Mouse (Mus musculus) liver, embryonic 13.5 days (tissue): ENCODE data around the gene Zbtb46. TPM values are rescaled to one million over a fixed set of nuclear protein-coding genes. Genes with fewer than 3 reads are reported as not detected.

ENCODE experiments used
- ATAC-seq: fragments of 200-750 bp; cut with Nextera tagmentation; 2 replicates; pipeline ENCODE4 v1.8.0; 2017; ENCODE audit warnings: low read depth, mild to moderate bottlenecking, moderate number of reproducible peaks, moderate library complexity
- DNase-seq: peaks from one replicate; pipeline ENCODE4 v3.0.0; 2022
- H3K27ac ChIP-seq: fragments of 300-500 bp; sonication (generic); 2 replicates; pipeline ENCODE4 v1.5.1; 2015; ENCODE audit warnings: moderate library complexity, mild to moderate bottlenecking, inconsistent platforms
- H3K27me3 ChIP-seq: fragments of 300-500 bp; sonication (generic); 2 replicates; pipeline ENCODE4 v1.6.1; 2015; ENCODE audit warnings: mild to moderate bottlenecking, inconsistent platforms
- H3K36me3 ChIP-seq: fragments of 300-500 bp; sonication (generic); 2 replicates; pipeline ENCODE4 v1.6.1; 2015; ENCODE audit warnings: mild to moderate bottlenecking, inconsistent platforms
- H3K4me1 ChIP-seq: fragments of 300-500 bp; sonication (generic); replicated peaks from 2 replicates; pipeline ENCODE4 v1.6.1; 2015; ENCODE audit warnings: inconsistent platforms
- H3K4me2 ChIP-seq: fragments of 300-500 bp; sonication (generic); 2 replicates; pipeline ENCODE4 v1.6.1; 2015; ENCODE audit warnings: inconsistent platforms, mild to moderate bottlenecking, moderate library complexity
- H3K4me3 ChIP-seq: fragments of 300-500 bp; sonication (generic); replicated peaks from 2 replicates; pipeline ENCODE4 v1.5.1; 2015; ENCODE audit warnings: mild to moderate bottlenecking, inconsistent platforms
- H3K9ac ChIP-seq: fragments of 300-500 bp; sonication (generic); 2 replicates; pipeline ENCODE4 v1.6.1; 2015; ENCODE audit warnings: mild to moderate bottlenecking, inconsistent platforms
- H3K9me3 ChIP-seq: fragments of 300-500 bp; sonication (generic); replicated peaks from 2 replicates; pipeline ENCODE4 v1.6.1; 2016; ENCODE audit warnings: inconsistent platforms
- WGBS: fragments of 180-500 bp; shearing (Covaris S2); methylation state at CpG from one replicate; pipeline ENCODE4 v1.1.7; 2015; ENCODE audit not compliant: insufficient replicate concordance; 5-methylcytosine and 5-hydroxymethylcytosine counted together
- polyA plus RNA-seq: library from polyadenylated mRNA; unstranded; fragments of >200 nt; fragmentation: Nextera tagmentation; extraction: Ambion mirVana; gene quantifications from 2 replicates; pipeline ENCODE4 v1.2.1, GENCODE M21; 2015

Zbtb46 gene
- polyA plus RNA-seq, 1 experiment from 2014 or later = 10.7 TPM

DNA sequence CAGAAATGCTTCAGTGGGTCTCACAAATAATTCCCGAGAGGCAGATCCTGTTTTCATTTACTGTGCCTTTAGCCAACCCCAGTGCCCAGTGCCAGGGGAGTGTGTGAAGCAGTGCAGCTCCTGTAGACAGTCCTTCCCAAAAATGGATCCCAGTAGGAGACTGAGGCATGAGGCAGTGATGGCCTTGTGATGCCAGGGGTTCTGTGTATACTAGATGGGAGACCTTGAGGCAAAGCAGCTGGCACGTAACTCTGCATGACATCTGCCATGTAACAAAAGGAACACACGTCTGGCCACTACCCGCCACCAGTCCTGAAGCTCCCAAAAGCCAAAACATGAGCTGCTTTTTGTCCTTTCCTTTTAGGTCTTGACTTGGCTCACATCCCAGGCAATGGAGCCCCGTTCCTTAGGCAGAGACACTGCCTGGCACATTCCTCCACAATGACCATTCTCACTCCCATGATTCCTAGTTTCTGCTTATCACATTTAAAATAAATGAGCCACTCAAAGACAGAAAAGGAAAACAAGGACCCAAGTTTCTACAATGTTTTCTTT is 61.9 kb downstream of the Zbtb46 start:
- Histone ChIP-seq H3K27ac (no peak overlapping the region), H3K4me2 (no peak overlapping the region), H3K4me1 (peaks cover 8% of the 10 kb centered on the region; the same call in 1 of the 2 replicates), H3K9ac (no peak overlapping the region), H3K4me3 (no peak overlapping the region), H3K36me3 (peaks cover 33% of the 10 kb centered on the region), H3K9me3 (no peaks in the 10 kb centered on the region), H3K27me3 (no peaks in the 10 kb centered on the region)
- no peak for DNase-seq
- ATAC-seq = no peak
- 73% methylated on average over 5 of the region's 5 CpGs for WGBS

- H3K27ac ChIP-seq = no peak overlapping the region
- H3K4me1 ChIP-seq = no peaks in the 10 kb centered on the region
- peaks cover 55% of the 10 kb centered on the region for H3K36me3 ChIP-seq
- no peak overlapping the region for H3K9ac ChIP-seq
- no peaks in the 10 kb centered on the region for H3K9me3 ChIP-seq
- H3K4me2 ChIP-seq = no peak overlapping the region
- no peak for ATAC-seq
- no peak overlapping the region for H3K4me3 ChIP-seq
- no peaks in the 10 kb centered on the region for H3K27me3 ChIP-seq
- 84% methylated on average over 3 of the region's 3 CpGs for WGBS
- no peak for DNase-seq
These were observed 65.1 kb downstream of the Zbtb46 start for GRCm38 (mm10) chr2:181394086-181394485.

GRCm38 (mm10) chr2:181392600-181393213 is 66.5 kb downstream of the Zbtb46 start:
- no peak overlapping the region for H3K4me3 ChIP-seq
- peaks cover 58% of the 10 kb centered on the region for H3K36me3 ChIP-seq
- H3K4me1 ChIP-seq = no peaks in the 10 kb centered on the region
- DNase-seq (peak; percentile 65), ATAC-seq (peak; percentile 73)
- WGBS = 29% methylated on average over 4 of the region's 4 CpGs
- H3K27me3 ChIP-seq = no peaks in the 10 kb centered on the region
- H3K9ac ChIP-seq = no peak overlapping the region
- no peaks in the 10 kb centered on the region for H3K9me3 ChIP-seq
- no peak overlapping the region for H3K27ac ChIP-seq
- no peak overlapping the region for H3K4me2 ChIP-seq

GRCm38 (mm10) chr2:181391541-181391940 is 67.7 kb downstream of the Zbtb46 start:
- WGBS = 67% methylated on average over 2 of the region's 2 CpGs
- Histone ChIP-seq H3K9ac (no peak overlapping the region), H3K27me3 (no peaks in the 10 kb centered on the region), H3K27ac (no peak overlapping the region), H3K4me1 (no peaks in the 10 kb centered on the region), H3K36me3 (peaks cover 70% of the 10 kb centered on the region), H3K4me2 (no peak overlapping the region), H3K9me3 (no peaks in the 10 kb centered on the region), H3K4me3 (no peak overlapping the region)
- ATAC-seq = no peak
- no peak for DNase-seq

DNA sequence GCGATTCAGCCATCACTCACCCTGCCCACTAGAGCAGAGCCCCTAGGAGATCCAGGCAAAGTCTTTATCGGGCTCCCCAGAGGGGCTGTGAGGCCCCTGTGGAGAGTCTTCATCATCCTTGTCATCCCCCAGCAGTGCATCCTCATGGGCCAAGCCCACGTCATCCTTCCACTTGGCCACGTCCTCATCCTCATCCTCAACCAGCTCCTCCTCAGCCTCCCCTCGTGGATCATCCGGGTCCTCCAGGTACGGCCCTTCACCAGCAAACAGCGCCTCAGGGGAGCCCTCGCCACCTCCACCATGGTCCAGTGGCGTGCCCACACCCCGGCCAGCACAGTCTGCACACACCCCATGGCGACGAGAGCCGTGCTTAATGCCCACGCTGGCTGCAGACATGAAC is 68.2 kb downstream of the Zbtb46 start:
- no peak overlapping the region for H3K4me2 ChIP-seq
- DNase-seq = no peak
- peaks cover 73% of the 10 kb centered on the region for H3K36me3 ChIP-seq
- H3K27me3 ChIP-seq = no peaks in the 10 kb centered on the region
- ATAC-seq = no peak
- H3K27ac ChIP-seq = no peak overlapping the region
- no peak overlapping the region for H3K9ac ChIP-seq
- no peak overlapping the region for H3K4me3 ChIP-seq
- 88% methylated on average over 15 of the region's 15 CpGs for WGBS
- H3K4me1 ChIP-seq = no peaks in the 10 kb centered on the region
- no peaks in the 10 kb centered on the region for H3K9me3 ChIP-seq

- no peaks in the 10 kb centered on the region for H3K9me3 ChIP-seq
- no peak overlapping the region for H3K4me3 ChIP-seq
- WGBS = 69% methylated on average over 4 of the region's 4 CpGs
- no peaks in the 10 kb centered on the region for H3K4me1 ChIP-seq
- no peaks in the 10 kb centered on the region for H3K27me3 ChIP-seq
- no peak for DNase-seq
- H3K4me2 ChIP-seq = no peak overlapping the region
- H3K27ac ChIP-seq = no peak overlapping the region
- no peak overlapping the region for H3K9ac ChIP-seq
- no peak for ATAC-seq
- H3K36me3 ChIP-seq = peaks cover 72% of the 10 kb centered on the region
These were observed 68.9 kb downstream of the Zbtb46 start for GRCm38 (mm10) chr2:181390136-181390870.

GRCm38 (mm10) chr2:181386663-181387210 is 72.5 kb downstream of the Zbtb46 start:
- ATAC-seq (no peak), DNase-seq (no peak)
- Histone ChIP-seq H3K4me2 (no peak overlapping the region), H3K4me1 (no peaks in the 10 kb centered on the region), H3K36me3 (peaks cover 75% of the 10 kb centered on the region), H3K9ac (no peak overlapping the region), H3K4me3 (no peak overlapping the region), H3K27ac (no peak overlapping the region), H3K9me3 (no peaks in the 10 kb centered on the region), H3K27me3 (no peaks in the 10 kb centered on the region)
- WGBS = 75% methylated on average over 3 of the region's 4 CpGs

- no peaks in the 10 kb centered on the region for H3K27me3 ChIP-seq
- ATAC-seq = no peak
- peaks cover 76% of the 10 kb centered on the region for H3K36me3 ChIP-seq
These were observed 73.3 kb downstream of the Zbtb46 start for GRCm38 (mm10) chr2:181385885-181386284.

GRCm38 (mm10) chr2:181384919-181385391 is 74.3 kb downstream of the Zbtb46 start:
- no peak overlapping the region for H3K4me3 ChIP-seq
- no peaks in the 10 kb centered on the region for H3K9me3 ChIP-seq
- no peak overlapping the region for H3K9ac ChIP-seq
- 77% methylated on average over 4 of the region's 4 CpGs for WGBS
- peaks cover 77% of the 10 kb centered on the region for H3K36me3 ChIP-seq
- H3K4me2 ChIP-seq = no peak overlapping the region
- H3K4me1 ChIP-seq = no peaks in the 10 kb centered on the region
- no peaks in the 10 kb centered on the region for H3K27me3 ChIP-seq
- ATAC-seq (no peak), DNase-seq (no peak)
- no peak overlapping the region for H3K27ac ChIP-seq

More at GRCm38 (mm10) chr2:181385885-181386284, 73.3 kb downstream of the Zbtb46 start:
- no peaks in the 10 kb centered on the region for H3K4me1 ChIP-seq
- H3K9ac ChIP-seq = no peak overlapping the region
- no peak overlapping the region for H3K4me2 ChIP-seq
- DNase-seq = no peak
- no peak overlapping the region for H3K4me3 ChIP-seq
- WGBS = 74% methylated on average over 3 of the region's 3 CpGs
- H3K27ac ChIP-seq = no peak overlapping the region
- H3K9me3 ChIP-seq = no peaks in the 10 kb centered on the region

GRCm38 (mm10) chr2:181384463-181384862 is 74.8 kb downstream of the Zbtb46 start:
- Histone ChIP-seq H3K27ac (no peak overlapping the region), H3K27me3 (no peaks in the 10 kb centered on the region), H3K4me2 (no peak overlapping the region), H3K9me3 (no peaks in the 10 kb centered on the region), H3K9ac (no peak overlapping the region), H3K36me3 (peaks cover 82% of the 10 kb centered on the region), H3K4me3 (no peak overlapping the region), H3K4me1 (no peaks in the 10 kb centered on the region)
- no peak for DNase-seq
- no peak for ATAC-seq
- WGBS = 64% methylated on average over 7 of the region's 7 CpGs

DNA sequence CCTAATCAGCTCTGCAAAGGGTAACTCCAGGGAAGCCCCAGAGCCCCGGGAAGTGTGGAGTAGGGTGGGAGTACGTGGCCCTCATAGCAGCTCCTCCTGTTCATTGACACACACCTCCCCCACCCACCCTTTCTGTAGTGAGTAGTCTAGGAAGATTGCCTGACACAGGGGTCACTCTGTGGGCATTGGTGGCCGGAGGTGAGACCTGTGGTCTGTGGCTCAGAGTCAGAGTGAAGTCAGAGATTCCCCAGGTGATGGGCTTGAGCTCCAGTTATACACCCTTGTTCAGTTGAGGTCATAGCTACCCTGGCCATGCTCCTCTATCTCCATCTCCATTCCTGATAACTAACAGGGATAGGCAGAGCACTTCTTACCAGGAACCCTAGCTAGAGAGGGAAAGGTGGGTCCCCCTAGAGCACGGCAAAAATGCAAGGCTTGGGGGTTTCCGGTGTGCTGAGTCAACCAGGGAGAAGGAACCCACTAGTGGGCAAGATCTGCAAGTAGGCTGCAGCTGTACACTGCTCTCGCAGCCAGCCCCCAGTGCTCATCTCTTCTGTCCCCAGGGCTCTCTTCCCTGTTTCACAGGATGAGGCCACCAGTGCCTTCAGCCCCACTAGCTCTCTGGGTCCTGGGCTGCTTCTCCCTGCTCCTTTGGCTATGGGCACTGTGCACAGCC is 77.5 kb downstream of the Zbtb46 start:
- Histone ChIP-seq H3K4me1 (peaks cover 8% of the 10 kb centered on the region), H3K27me3 (no peaks in the 10 kb centered on the region), H3K4me2 (no peak overlapping the region), H3K36me3 (peaks cover 82% of the 10 kb centered on the region), H3K27ac (no peak overlapping the region), H3K4me3 (no peak overlapping the region), H3K9me3 (no peaks in the 10 kb centered on the region), H3K9ac (no peak overlapping the region)
- no peak for DNase-seq
- WGBS = 72% methylated on average over 6 of the region's 6 CpGs
- ATAC-seq = no peak
